Mouse (Mus musculus) thymus, adult 2 months (tissue): ENCODE results near the gene Olfr788. TPM values are rescaled to one million over a fixed set of nuclear protein-coding genes. Genes with fewer than 3 reads are reported as not detected.

Experiments used
- DNase-seq: peaks from one replicate; pipeline ENCODE4 v3.0.0; 2021
- H3K27ac ChIP-seq: fragments of 200-500 bp; 2 replicates; pipeline ENCODE4 v1.5.1; 2012; ENCODE audit warnings: low read length, control low read depth; ENCODE audit not compliant: control insufficient read depth, insufficient read depth
- H3K27me3 ChIP-seq: fragments of 200-500 bp; 2 replicates; pipeline ENCODE4 v1.6.1; 2012; ENCODE audit warnings: mild to moderate bottlenecking, low read length, moderate library complexity, mixed read lengths; ENCODE audit not compliant: control insufficient read depth, insufficient read depth
- H3K36me3 ChIP-seq: fragments of 200-500 bp; 2 replicates; pipeline ENCODE4 v1.6.1; 2012; ENCODE audit warnings: mild to moderate bottlenecking, low read length, moderate library complexity; ENCODE audit not compliant: control insufficient read depth, insufficient read depth
- H3K4me1 ChIP-seq: fragments of 200-500 bp; replicated peaks from 2 replicates; pipeline ENCODE4 v1.6.1; 2012; ENCODE audit warnings: low read length; ENCODE audit not compliant: control insufficient read depth, insufficient read depth
- H3K4me3 ChIP-seq: fragments of 200-500 bp; 2 replicates; pipeline ENCODE4 v1.5.1; 2012; ENCODE audit warnings: mild to moderate bottlenecking, low read length, control low read depth, moderate library complexity; ENCODE audit not compliant: control insufficient read depth, insufficient read depth
- CTCF ChIP-seq: fragments of 200-500 bp; IDR thresholded peaks from 2 replicates; pipeline ENCODE4 v1.5.1; 2012; ENCODE audit warnings: mild to moderate bottlenecking, control low read depth, low read length, moderate library complexity, borderline replicate concordance; ENCODE audit not compliant: control insufficient read depth, poor library complexity, insufficient read depth; ENCODE audit errors: extremely low read depth
- POLR2A ChIP-seq: fragments of 200-500 bp; IDR thresholded peaks from 2 replicates; pipeline ENCODE4 v1.6.1; 2012; ENCODE audit warnings: mild to moderate bottlenecking, low read length, control low read depth, moderate library complexity; ENCODE audit not compliant: control insufficient read depth, poor library complexity, insufficient read depth; ENCODE audit errors: extremely low read depth
- WGBS: fragments of 180-500 bp; shearing (Covaris S2); methylation state at CpG from one replicate; pipeline ENCODE4 v1.1.7; 2018; 5-methylcytosine and 5-hydroxymethylcytosine counted together
- polyA plus RNA-seq: library from polyadenylated mRNA; depleted of rRNA; stranded (reverse); fragments of >200 nt; gene quantifications from 2 replicates; pipeline ENCODE4 v1.2.3, GENCODE M21; 2012; rRNA removed

The Olfr788 gene
- polyA plus RNA-seq, 1 experiment: not detected

GRCm38 (mm10) chr10:129498192-129498591 lies 27.4 kb downstream of the Olfr788 start, which contains the start of gene Olfr790:
Gene Olfr790, plus strand, starts transcription at chr10:129498492.
- H3K36me3 ChIP-seq: no peaks in the 10 kb centered on the region
- no peak within 1 kb of the TSS for H3K27ac ChIP-seq

GRCm38 (mm10) chr10:129521492-129521891 lies 50.7 kb downstream of the Olfr788 start, which contains the start of gene Olfr791:
Gene Olfr791, plus strand, starts transcription at chr10:129521792.
- WGBS: 77% methylated on average over 3 of the region's 3 CpGs
- H3K36me3 ChIP-seq: no peaks in the 10 kb centered on the region
- H3K27ac ChIP-seq: no peak within 1 kb of the TSS
- H3K4me1 ChIP-seq: no peaks in the 10 kb centered on the region
- no peak within 1 kb of the TSS for H3K4me3 ChIP-seq
- H3K27me3 ChIP-seq: no peaks in the 10 kb centered on the region
- TF ChIP-seq CTCF (no peak), POLR2A (no peak)
- no peak for DNase-seq

More at GRCm38 (mm10) chr10:129498192-129498591, 27.4 kb downstream of the Olfr788 start, which contains the start of gene Olfr790:
- no peak for TF ChIP-seq CTCF
- no peak for TF ChIP-seq POLR2A
- Histone ChIP-seq H3K4me1 (no peaks in the 10 kb centered on the region), H3K27me3 (no peaks in the 10 kb centered on the region), H3K4me3 (no peak within 1 kb of the TSS)
- no peak for DNase-seq

Other genes starting within 250 kb of the Olfr788 start
- not detected in 2 replicates for gene Olfr774, start 234.8 kb upstream of the Olfr788 start, polyA plus RNA-seq
- gene Olfr775, start 222.6 kb upstream of the Olfr788 start, polyA plus RNA-seq: not detected in 2 replicates
- not detected in 2 replicates for gene Olfr776, start 211.9 kb upstream of the Olfr788 start, polyA plus RNA-seq
- gene Olfr777, start 199.5 kb upstream of the Olfr788 start, polyA plus RNA-seq: not detected in 2 replicates
- not detected in 2 replicates for gene Olfr780, start 152.9 kb upstream of the Olfr788 start, polyA plus RNA-seq
- gene Olfr781, start 142.1 kb upstream of the Olfr788 start, polyA plus RNA-seq: not detected in 2 replicates
- not detected in 2 replicates for gene Olfr782, start 122.1 kb upstream of the Olfr788 start, polyA plus RNA-seq
- 0.04 and 0.09 TPM in 2 replicates for gene Olfr784, start 86.9 kb upstream of the Olfr788 start, polyA plus RNA-seq
- gene Olfr785, start 65.6 kb upstream of the Olfr788 start, polyA plus RNA-seq: not detected in 2 replicates
- gene Olfr786, start 43.7 kb upstream of the Olfr788 start, polyA plus RNA-seq: not detected in 2 replicates
- not detected in 2 replicates for gene Olfr787, start 9.1 kb upstream of the Olfr788 start, polyA plus RNA-seq
- not detected in 2 replicates for gene Olfr789, start 13.8 kb downstream of the Olfr788 start, polyA plus RNA-seq
- not detected in 2 replicates for gene Olfr790, start 27.5 kb downstream of the Olfr788 start, polyA plus RNA-seq
- not detected in 2 replicates for gene Olfr791, start 50.8 kb downstream of the Olfr788 start, polyA plus RNA-seq
- not detected in 2 replicates for gene Olfr792, start 68.2 kb downstream of the Olfr788 start, polyA plus RNA-seq
- gene Olfr794, start 96.7 kb downstream of the Olfr788 start, polyA plus RNA-seq: not detected in 2 replicates
- gene Olfr796, start 141.6 kb downstream of the Olfr788 start, polyA plus RNA-seq: not detected in 2 replicates
- not detected in 2 replicates for gene Olfr798, start 156.9 kb downstream of the Olfr788 start, polyA plus RNA-seq
- gene Olfr799, start 166.5 kb downstream of the Olfr788 start, polyA plus RNA-seq: not detected in 2 replicates
- gene Olfr800, start 186.7 kb downstream of the Olfr788 start, polyA plus RNA-seq: not detected in 2 replicates
- gene Olfr801, start 202.9 kb downstream of the Olfr788 start, polyA plus RNA-seq: not detected in 2 replicates
- gene Olfr802, start 217.2 kb downstream of the Olfr788 start, polyA plus RNA-seq: not detected in 2 replicates
- not detected in 2 replicates for gene Olfr803, start 223.3 kb downstream of the Olfr788 start, polyA plus RNA-seq
- not detected in 2 replicates for gene Olfr804, start 232.2 kb downstream of the Olfr788 start, polyA plus RNA-seq